Mouse (Mus musculus): Measurements from ENCODE around the gene H2afv. TPM values are rescaled to one million over a fixed set of nuclear protein-coding genes. Genes with fewer than 3 reads are reported as not detected.

Gene H2afv
- polyA plus RNA-seq, 1 experiment, result 200 TPM

DNA sequence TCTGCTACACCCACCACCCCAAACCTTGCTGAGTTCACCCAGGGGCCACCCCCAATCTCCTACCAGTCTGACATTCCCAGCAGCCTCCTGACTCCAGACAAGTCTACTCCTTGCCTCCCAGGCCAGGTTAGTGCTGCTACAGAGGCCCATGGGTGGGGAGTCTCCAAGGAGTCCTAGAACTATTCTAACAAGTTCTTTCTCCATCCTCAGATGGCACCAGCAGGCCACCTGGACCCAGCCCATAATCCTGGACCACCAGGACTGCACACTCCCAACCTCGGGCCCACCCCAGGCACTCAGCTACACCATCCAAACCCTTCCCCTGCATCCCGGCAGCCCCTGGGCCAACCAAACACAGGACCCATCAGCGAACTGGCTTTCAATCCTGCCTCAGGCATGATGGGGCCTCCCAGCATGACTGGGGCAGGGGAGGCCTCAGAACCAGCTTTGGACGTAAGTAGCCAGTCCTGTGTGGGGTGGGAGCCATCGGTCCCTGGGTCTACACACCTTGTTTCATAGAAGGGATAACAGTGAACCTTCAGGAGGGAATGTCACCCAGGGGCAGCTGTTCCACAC is 40.3 kb downstream of the H2afv start:
- TF ChIP-seq CTCF (IDR thresholded peaks at IDR 0.05; ENCODE audit: low read depth, low read length) (no peak), POLR2A (IDR thresholded peaks at IDR 0.05; ENCODE audit: insufficient read depth, low read length) (no peak), EP300 (IDR thresholded peaks at IDR 0.05; ENCODE audit: insufficient read depth, low read depth, low read length) (no peak)
- H3K27ac ChIP-seq (ENCODE audit: insufficient read depth, low read length), result no peak overlapping the region

DNA sequence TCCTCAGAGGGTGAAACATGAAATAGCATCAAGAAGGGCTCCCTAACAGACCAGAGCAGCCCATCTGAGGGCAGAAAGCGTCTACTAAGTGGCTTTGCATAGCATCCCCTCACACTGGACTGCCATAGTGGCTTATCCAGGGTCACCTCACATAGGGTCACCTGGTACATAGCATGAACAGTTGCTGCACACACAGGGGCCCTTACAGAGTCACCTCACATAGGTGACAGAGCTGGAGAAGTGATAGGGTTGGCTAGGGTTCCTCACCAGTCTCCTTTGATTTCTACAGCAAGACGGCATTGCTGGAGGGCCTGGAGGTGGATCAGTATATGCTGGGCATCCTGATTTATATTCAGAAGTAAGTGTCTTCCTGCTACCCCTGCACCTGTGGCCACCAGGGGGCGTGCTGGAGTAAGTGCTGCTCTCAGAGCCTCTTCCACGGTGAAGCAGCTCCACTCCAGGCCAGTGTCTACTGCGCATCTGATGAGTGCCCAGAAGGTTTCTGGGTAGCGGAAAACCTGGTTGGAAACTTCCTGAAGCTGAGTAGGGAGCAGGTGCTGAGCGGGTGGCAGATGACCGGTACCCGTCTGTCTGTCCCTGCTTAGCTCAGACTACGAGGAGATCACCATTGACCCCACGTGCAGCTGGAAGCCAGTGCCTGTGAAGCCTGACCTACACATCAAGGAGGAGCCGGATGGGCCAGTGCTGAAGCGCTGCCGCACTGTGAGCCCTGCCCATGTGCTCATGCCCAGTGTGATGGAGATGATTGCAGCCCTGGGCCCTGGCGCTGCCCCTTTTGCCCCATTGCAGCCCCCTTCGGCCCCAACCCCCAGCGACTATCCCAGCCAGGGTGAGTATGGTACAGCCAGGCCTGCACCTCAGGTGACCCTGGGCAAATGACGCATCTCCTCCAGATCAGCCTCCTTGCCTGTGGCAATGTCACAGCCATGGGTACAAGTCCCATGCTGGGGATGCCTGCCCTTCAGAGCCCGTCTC is 41.4 kb downstream of the H2afv start:
- Histone ChIP-seq H3K9ac (ENCODE audit: low read depth, poor library complexity, severe bottlenecking) (no peak overlapping the region), H3K27ac (ENCODE audit: insufficient read depth, low read length) (no peak overlapping the region), H3K4me3 (ENCODE audit: low read depth, low read length) (no peak overlapping the region), H3K27me3 (ENCODE audit: control insufficient read depth, insufficient read depth, low read length, poor library complexity, severe bottlenecking) (no peaks in the 10 kb centered on the region), H3K4me1 (ENCODE audit: control insufficient read depth, insufficient read depth, low read length) (peaks cover 3% of the 10 kb centered on the region), H3K36me3 (ENCODE audit: control insufficient read depth, insufficient read depth, low read length, poor library complexity, severe bottlenecking) (peaks cover 56% of the 10 kb centered on the region), H3K9me3 (replicated peaks; ENCODE audit: control insufficient read depth, insufficient read depth, low read length, poor library complexity, severe bottlenecking) (no peaks in the 10 kb centered on the region)
- peak; percentile 89 for TF ChIP-seq CTCF (IDR thresholded peaks at IDR 0.05; ENCODE audit: low read depth, low read length)
- no peak for TF ChIP-seq EP300 (IDR thresholded peaks at IDR 0.05; ENCODE audit: insufficient read depth, low read depth, low read length)

More for the DNA sequence above, 40.3 kb downstream of the H2afv start:
- Histone ChIP-seq H3K9ac (ENCODE audit: low read depth, poor library complexity, severe bottlenecking) (no peak overlapping the region), H3K27me3 (ENCODE audit: control insufficient read depth, insufficient read depth, low read length, poor library complexity, severe bottlenecking) (no peaks in the 10 kb centered on the region), H3K4me1 (ENCODE audit: control insufficient read depth, insufficient read depth, low read length) (peaks cover 3% of the 10 kb centered on the region), H3K4me3 (ENCODE audit: low read depth, low read length) (no peak overlapping the region), H3K36me3 (ENCODE audit: control insufficient read depth, insufficient read depth, low read length, poor library complexity, severe bottlenecking) (peaks cover 50% of the 10 kb centered on the region), H3K9me3 (replicated peaks; ENCODE audit: control insufficient read depth, insufficient read depth, low read length, poor library complexity, severe bottlenecking) (no peaks in the 10 kb centered on the region)

GRCm38 (mm10) chr11:6398141-6398540 is 46.1 kb downstream of the H2afv start:
- Histone ChIP-seq H3K9me3 (replicated peaks; ENCODE audit: control insufficient read depth, insufficient read depth, low read length, poor library complexity, severe bottlenecking) (no peaks in the 10 kb centered on the region), H3K9ac (ENCODE audit: low read depth, poor library complexity, severe bottlenecking) (no peak overlapping the region), H3K36me3 (ENCODE audit: control insufficient read depth, insufficient read depth, low read length, poor library complexity, severe bottlenecking) (peaks cover 48% of the 10 kb centered on the region), H3K4me3 (ENCODE audit: low read depth, low read length) (no peak overlapping the region), H3K4me1 (ENCODE audit: control insufficient read depth, insufficient read depth, low read length) (no peaks in the 10 kb centered on the region), H3K27me3 (ENCODE audit: control insufficient read depth, insufficient read depth, low read length, poor library complexity, severe bottlenecking) (no peaks in the 10 kb centered on the region), H3K27ac (ENCODE audit: insufficient read depth, low read length) (no peak overlapping the region)
- TF ChIP-seq CTCF (IDR thresholded peaks at IDR 0.05; ENCODE audit: low read depth, low read length) (no peak), EP300 (IDR thresholded peaks at IDR 0.05; ENCODE audit: insufficient read depth, low read depth, low read length) (no peak), POLR2A (IDR thresholded peaks at IDR 0.05; ENCODE audit: insufficient read depth, low read length) (no peak)

DNA sequence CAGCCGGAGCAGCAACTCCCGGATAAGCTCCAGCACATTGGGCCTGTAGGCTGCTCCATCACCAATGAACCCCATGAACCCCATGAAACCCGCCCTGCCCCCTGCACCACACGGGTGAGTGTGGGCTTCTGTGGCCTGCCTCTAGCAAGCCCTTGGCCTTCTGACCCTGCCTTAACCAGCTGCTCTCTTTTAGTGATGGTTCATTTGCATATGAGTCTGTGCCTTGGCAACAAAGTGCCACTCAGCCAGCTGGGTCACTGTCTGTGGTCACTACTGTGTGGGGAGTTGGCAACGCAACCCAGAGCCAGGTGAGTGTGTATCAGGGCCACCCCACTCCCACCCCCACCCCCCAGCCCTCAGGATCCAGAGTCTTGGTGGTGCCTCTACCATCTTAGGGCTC is 48.7 kb downstream of the H2afv start:
- H3K27ac ChIP-seq (ENCODE audit: insufficient read depth, low read length), result no peak overlapping the region
- no peaks in the 10 kb centered on the region for H3K9me3 ChIP-seq (replicated peaks; ENCODE audit: control insufficient read depth, insufficient read depth, low read length, poor library complexity, severe bottlenecking)
- no peak overlapping the region for H3K4me3 ChIP-seq (ENCODE audit: low read depth, low read length)
- TF ChIP-seq POLR2A (IDR thresholded peaks at IDR 0.05; ENCODE audit: insufficient read depth, low read length), result no peak
- TF ChIP-seq CTCF (IDR thresholded peaks at IDR 0.05; ENCODE audit: low read depth, low read length), result no peak
- TF ChIP-seq EP300 (IDR thresholded peaks at IDR 0.05; ENCODE audit: insufficient read depth, low read depth, low read length), result no peak
- no peaks in the 10 kb centered on the region for H3K4me1 ChIP-seq (ENCODE audit: control insufficient read depth, insufficient read depth, low read length)
- peaks cover 30% of the 10 kb centered on the region for H3K36me3 ChIP-seq (ENCODE audit: control insufficient read depth, insufficient read depth, low read length, poor library complexity, severe bottlenecking)
- no peak overlapping the region for H3K9ac ChIP-seq (ENCODE audit: low read depth, poor library complexity, severe bottlenecking)
- H3K27me3 ChIP-seq (ENCODE audit: control insufficient read depth, insufficient read depth, low read length, poor library complexity, severe bottlenecking), result no peaks in the 10 kb centered on the region

- no peaks in the 10 kb centered on the region for H3K4me1 ChIP-seq (ENCODE audit: control insufficient read depth, insufficient read depth, low read length)
- H3K27me3 ChIP-seq (ENCODE audit: control insufficient read depth, insufficient read depth, low read length, poor library complexity, severe bottlenecking), result no peaks in the 10 kb centered on the region
- H3K9me3 ChIP-seq (replicated peaks; ENCODE audit: control insufficient read depth, insufficient read depth, low read length, poor library complexity, severe bottlenecking), result no peaks in the 10 kb centered on the region
- peaks cover 24% of the 10 kb centered on the region for H3K36me3 ChIP-seq (ENCODE audit: control insufficient read depth, insufficient read depth, low read length, poor library complexity, severe bottlenecking)
- no peak overlapping the region for H3K4me3 ChIP-seq (ENCODE audit: low read depth, low read length)
- TF ChIP-seq EP300 (IDR thresholded peaks at IDR 0.05; ENCODE audit: insufficient read depth, low read depth, low read length) (no peak), POLR2A (IDR thresholded peaks at IDR 0.05; ENCODE audit: insufficient read depth, low read length) (no peak), CTCF (IDR thresholded peaks at IDR 0.05; ENCODE audit: low read depth, low read length) (no peak)
- H3K9ac ChIP-seq (ENCODE audit: low read depth, poor library complexity, severe bottlenecking), result no peak overlapping the region
- no peak overlapping the region for H3K27ac ChIP-seq (ENCODE audit: insufficient read depth, low read length)
These were observed 50.4 kb downstream of the H2afv start for GRCm38 (mm10) chr11:6393866-6394265.

DNA sequence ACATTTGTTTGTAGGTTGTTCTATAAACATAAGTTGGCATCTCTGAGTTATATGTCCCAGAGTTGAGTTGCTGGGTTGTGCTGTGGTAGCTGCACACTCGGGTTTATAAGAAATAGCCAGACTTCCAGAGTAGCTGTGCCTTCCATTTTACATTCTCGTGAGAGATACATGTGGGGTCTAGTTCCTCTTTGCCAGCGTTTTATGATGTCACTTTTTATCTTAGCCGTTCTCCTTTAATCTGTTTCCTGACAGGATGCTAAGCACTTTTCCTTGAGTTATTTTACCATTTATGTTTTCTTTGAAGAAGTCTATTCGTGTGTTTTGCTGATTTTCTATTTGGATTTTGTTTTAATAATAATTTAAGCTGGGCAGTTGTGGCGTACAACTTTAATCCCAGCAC is 51.4 kb downstream of the H2afv start:
- peaks cover 18% of the 10 kb centered on the region for H3K36me3 ChIP-seq (ENCODE audit: control insufficient read depth, insufficient read depth, low read length, poor library complexity, severe bottlenecking)
- no peak overlapping the region for H3K27ac ChIP-seq (ENCODE audit: insufficient read depth, low read length)

More for the DNA sequence above, 51.4 kb downstream of the H2afv start:
- Histone ChIP-seq H3K4me3 (ENCODE audit: low read depth, low read length) (no peak overlapping the region), H3K4me1 (ENCODE audit: control insufficient read depth, insufficient read depth, low read length) (no peaks in the 10 kb centered on the region), H3K9me3 (replicated peaks; ENCODE audit: control insufficient read depth, insufficient read depth, low read length, poor library complexity, severe bottlenecking) (no peaks in the 10 kb centered on the region), H3K27me3 (ENCODE audit: control insufficient read depth, insufficient read depth, low read length, poor library complexity, severe bottlenecking) (no peaks in the 10 kb centered on the region), H3K9ac (ENCODE audit: low read depth, poor library complexity, severe bottlenecking) (no peak overlapping the region)
- TF ChIP-seq EP300 (IDR thresholded peaks at IDR 0.05; ENCODE audit: insufficient read depth, low read depth, low read length) (no peak), POLR2A (IDR thresholded peaks at IDR 0.05; ENCODE audit: insufficient read depth, low read length) (no peak), CTCF (IDR thresholded peaks at IDR 0.05; ENCODE audit: low read depth, low read length) (no peak)
